Mouse (Mus musculus): ENCODE measurements at regions not wholly inside any gene's neighbourhood (a gene's known extent, or its start where the extent isn't known, plus 50 kb on each side); places are given as distances from the start of the nearest gene placed in this dataset.

DNA sequence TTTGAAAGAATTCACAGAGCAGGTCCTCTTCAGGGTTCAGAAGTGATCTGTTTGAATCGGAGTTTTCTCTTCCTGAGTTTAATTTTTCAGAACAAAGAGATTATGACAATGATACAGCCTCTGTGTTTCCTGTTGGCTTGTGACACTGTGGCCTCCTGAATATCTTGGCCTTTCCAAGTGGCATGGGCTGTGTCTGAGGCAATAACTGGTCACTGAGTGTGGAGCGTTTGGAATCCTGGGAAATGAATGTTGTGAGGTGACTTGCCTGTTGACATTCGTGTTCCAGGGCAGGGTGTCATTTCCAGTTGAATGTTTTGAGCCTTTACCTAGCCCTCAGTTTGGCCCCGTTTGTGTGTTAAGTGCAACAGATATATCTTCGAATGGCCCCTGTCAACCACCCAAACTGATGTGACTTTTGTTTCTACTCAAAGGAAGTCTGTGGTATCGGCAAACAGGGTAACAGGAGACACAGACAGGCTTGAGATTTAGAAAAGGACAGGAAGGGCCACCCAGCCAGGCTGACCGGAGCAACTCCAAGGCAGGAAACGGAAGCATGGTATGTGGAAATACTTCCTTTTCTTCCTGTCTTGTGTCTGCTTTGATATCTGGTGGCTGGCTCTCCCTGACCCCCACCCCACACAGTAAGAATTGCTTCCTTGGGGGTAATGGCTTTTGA is 52.3 kb upstream of the Mef2a start:
- no peaks in the 10 kb centered on the region for H3K27me3 ChIP-seq
- peaks cover 4% of the 10 kb centered on the region; the same call in 1 of the 2 replicates for H3K4me1 ChIP-seq
- H3K4me2 ChIP-seq (replicated peaks) = no peak overlapping the region
- ATAC-seq (ENCODE audit: low FRiP score) = no peak
- no peaks in the 10 kb centered on the region for H3K9me3 ChIP-seq (replicated peaks)
- no peaks in the 10 kb centered on the region for H3K36me3 ChIP-seq
- no peak overlapping the region for H3K4me3 ChIP-seq
- no peak overlapping the region for H3K27ac ChIP-seq
- 75% methylated on average over 8 of the region's 8 CpGs for WGBS
- H3K9ac ChIP-seq = no peak overlapping the region
